Mouse (Mus musculus): Measurements from ENCODE around the gene Rtn3. TPM values are rescaled to one million over a fixed set of nuclear protein-coding genes. Genes with fewer than 3 reads are reported as not detected.

Rtn3 gene
- total RNA-seq, 2 experiments from 2014 or later = 75.2 to 76.0 TPM

DNA sequence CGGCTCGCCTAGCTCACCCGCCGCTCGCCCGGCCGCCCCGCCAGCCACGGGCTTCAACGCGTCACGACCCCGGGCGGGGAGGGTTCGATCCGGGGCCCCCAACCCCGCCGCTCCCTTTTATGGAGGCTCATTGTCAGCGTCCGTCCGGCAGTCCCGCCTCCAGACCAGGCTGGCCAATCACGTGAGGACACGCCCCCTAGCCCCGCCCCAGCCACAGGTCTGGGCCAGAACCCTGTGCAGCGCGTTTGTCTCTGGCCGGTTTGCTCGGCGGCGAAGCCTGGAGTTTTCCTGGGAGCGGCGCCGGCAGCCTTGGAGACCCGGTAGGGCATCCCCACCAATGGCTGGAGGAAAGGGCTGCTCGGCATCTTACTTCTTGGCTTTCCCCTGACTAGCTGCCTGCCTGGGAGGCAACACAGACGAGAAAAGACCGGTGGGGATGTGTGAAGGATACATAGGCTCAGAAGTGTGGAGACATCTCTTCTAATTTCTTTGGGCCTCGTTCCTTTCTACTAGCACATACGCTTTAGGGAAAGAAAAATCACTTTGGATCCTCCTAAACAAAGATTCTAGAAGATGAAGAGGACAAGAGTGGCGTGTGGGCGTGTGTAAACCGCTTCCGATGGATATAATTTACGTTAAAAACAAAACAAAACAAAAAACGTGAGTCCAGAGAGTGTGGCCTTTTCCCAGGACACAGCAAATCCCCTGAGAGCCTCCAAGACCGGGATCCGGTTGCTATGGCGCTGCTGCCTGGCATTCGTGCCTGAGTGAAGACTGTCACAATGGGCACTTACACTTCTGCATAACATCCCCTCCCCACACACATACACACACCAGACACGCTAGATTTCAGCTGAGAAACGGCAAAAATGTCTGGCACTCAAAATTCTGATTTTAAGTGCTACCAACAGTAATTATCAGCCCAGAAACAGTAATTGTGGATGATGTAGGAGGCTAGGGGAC lies 99.9 kb downstream of the Rtn3 start, which contains the start of gene Spindoc:
Spindoc (minus strand) TSS at position 92 of the 963 bp plus-strand sequence.
- peak; percentile 98 for DNase-seq (ENCODE audit: low spot score in 2 of 2)

DNA sequence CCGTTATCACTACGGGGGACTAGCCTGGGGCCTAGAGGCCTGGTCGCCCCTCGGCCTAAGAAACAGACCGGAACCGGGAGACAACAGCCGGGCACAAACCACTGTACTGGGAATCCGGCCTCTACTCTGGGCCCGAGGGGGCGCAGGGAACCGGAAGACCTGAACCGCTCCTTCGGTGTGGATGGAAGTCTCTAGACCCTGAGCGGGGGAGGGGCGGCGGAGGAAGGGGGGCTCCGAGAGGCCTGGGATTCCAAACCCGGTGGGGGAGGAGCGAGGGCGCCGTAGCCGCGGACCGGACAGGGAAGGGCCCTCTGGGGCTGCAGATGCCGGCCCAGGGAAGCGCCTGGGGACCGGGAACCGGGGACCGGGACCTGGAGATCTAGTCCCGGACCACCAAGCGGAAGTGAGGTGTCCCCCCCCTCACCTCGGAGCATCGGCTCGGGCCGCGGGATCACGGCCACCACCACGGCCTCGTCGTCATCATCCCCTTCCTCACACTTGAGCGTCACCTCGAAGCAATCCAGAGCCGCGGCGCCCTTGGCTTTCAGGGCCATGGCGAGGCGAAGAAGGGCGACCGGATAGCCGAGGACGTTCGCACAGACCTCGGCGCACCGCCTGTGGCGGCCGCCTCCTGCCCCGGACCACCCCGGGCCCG lies 100.7 kb downstream of the Rtn3 start:
- DNase-seq (ENCODE audit: low spot score in 2 of 2) = peak; percentile 53 to 67

DNA sequence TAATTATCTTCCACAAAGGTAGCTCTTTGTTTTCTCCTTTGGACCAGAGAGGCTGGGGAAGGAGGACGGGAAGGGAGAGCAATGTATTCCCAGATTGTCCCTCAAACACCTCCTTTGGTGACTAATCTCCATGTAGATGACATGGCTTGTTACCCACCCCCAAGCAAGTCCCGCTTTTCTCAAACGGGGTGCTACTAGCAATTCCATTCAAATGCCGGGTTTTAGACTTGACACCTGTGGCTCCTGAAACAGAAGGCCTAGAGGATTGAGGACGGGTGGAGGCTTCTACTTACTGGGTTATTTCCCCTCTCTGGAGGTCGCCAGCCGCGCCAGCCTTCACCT lies 101.2 kb downstream of the Rtn3 start:
- no peak for DNase-seq (ENCODE audit: low spot score in 2 of 2)

DNA sequence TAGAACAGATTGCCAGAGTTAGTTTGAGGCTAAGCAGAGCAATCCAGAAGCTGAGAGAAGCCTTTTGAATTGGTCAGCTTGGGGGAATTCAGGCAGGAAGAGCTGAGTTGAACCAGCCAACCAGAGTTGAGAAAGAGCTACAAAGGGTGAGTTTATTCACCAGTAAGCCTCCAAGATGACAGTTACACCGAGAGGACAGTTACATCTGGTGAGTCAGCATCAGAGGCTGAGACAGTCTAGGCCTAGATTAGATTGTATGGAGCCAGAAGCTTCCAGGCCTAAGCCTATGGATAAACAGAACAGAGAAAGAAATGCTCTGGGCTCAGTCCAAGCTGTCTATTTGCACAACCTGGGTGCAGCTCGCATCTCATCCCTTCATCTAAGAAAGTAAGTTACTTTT lies 105.4 kb downstream of the Rtn3 start:
- DNase-seq (ENCODE audit: low spot score in 2 of 2) = no peak

Small RNAs within 50 kb of the gene (microRNA-seq; reads per million reads assigned to microRNA genes)
- not detected for gene Mir6991

Other genes starting within 250 kb of the Rtn3 start
- gene Naa40, start 242.1 kb downstream of the Rtn3 start, total RNA-seq (2021) = 10 to 100 TPM; 20.1 to 22.4 TPM
- 10 to 100 TPM; 11.0 to 13.1 TPM for gene Rcor2, start 216.0 kb downstream of the Rtn3 start, total RNA-seq (2021)
- 10 to 100 TPM; 45.1 to 46.3 TPM for gene Mark2, start 141.4 kb downstream of the Rtn3 start, total RNA-seq (2021)
- gene Spindoc, start 100.3 kb downstream of the Rtn3 start, total RNA-seq (2021) = 10 to 100 TPM; 18.2 to 20.1 TPM
- gene 2700081O15Rik, start 65.7 kb downstream of the Rtn3 start, total RNA-seq (2021) = 10 to 100 TPM; 34.4 to 34.7 TPM
- gene Atl3, start 10.8 kb upstream of the Rtn3 start, total RNA-seq (2021) = 10 to 100 TPM; 38.6 to 43.5 TPM
- gene Pla2g16, start 74.2 kb upstream of the Rtn3 start, total RNA-seq (2021) = 10 to 100 TPM; 62.5 to 69.5 TPM
- gene Lgals12, start 123.9 kb upstream of the Rtn3 start, total RNA-seq (2021) = 1 to 10 TPM; 3.0 to 5.7 TPM
- gene Hrasls5, start 129.3 kb upstream of the Rtn3 start, total RNA-seq (2021) = not detected
- gene Slc22a19, start 228.0 kb upstream of the Rtn3 start, total RNA-seq (2021) = not detected

Measured in gastrocnemius, postnatal 4 days (tissue).